14 mouse cellular contexts compared by ENCODE assay signal in the genomic region with DNA sequence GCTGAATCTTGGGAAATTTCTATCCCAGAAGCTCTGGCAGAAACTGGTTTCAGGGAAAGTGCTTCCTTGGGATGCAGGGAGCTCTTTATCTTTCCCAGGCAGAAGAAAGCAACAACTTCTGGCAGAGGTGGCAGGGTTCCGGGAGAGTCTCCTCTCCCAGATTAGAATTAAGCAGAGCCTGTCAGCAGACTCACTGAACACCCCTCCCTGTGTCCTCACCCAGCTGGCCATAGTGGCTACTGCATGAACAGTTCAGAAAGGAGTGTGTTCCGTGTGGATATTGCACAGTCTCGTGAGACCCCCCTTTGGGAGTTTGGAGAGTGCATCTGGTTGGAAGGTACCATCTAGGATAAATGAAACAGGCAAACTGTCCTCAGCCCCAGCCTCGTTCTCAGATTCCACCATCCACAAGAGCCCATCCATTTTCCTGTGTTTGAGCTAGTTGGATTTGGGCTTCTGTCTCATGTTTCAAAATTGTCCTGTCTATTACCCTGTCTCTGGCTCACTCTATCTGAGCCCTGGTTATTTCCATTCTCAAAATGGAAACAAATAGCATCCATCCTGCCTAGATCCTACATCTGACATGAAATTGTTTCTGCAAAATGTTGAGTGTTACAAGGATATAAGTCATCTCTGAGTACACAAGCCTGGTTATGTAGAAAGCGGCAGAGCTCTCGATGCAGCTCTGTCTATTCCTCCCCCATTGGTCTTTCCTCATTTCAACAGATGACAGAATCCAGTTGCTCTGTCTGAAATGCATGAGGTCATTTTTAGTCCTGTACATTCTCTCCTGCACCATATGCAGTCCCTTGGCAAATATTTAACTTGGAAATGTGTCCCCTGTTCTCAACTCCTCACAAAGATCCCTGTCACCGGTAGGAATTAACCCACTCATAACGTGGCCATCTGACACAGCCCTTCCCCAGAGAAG.
DNase-seq lines count a peak whose midpoint lies in the region; ATAC-seq lines count a peak whose summit lies in the region.
"Had no signal": no experiment of that assay in that cellular context is flagged by ENCODE, and none has a peak within 500 bp of the region (broad histone marks: within the 10 kb centered on the region; RNA-seq: fewer than 3 reads in every experiment).

No protein-coding gene starts in this region.

- 59% methylated on average over 8 of the region's 8 CpGs for WGBS in kidney, embryonic 16.5 days
- WGBS in midbrain, embryonic 13.5 days = 86% methylated on average over 8 of the region's 8 CpGs

- H3K4me3 ChIP-seq in kidney, embryonic 16.5 days (ENCODE audit: low read length) = no peak overlapping the region
- no peak overlapping the region for H3K4me3 ChIP-seq in midbrain, embryonic 13.5 days (replicated peaks)
- H3K4me3 ChIP-seq: forebrain, embryonic 13.5 days; neural tube, embryonic 15.5 days had no signal

- intact Hi-C loops in gastrocnemius, postnatal 14 days (cut with DNase I; ENCODE audit: low total_unique reads) = no loop called here

- no peak overlapping the region for H3K4me2 ChIP-seq in kidney, embryonic 16.5 days (replicated peaks; ENCODE audit: low read depth, low read length)
- no peak overlapping the region for H3K4me2 ChIP-seq in midbrain, embryonic 13.5 days (replicated peaks)
- H3K4me2 ChIP-seq: forebrain, embryonic 13.5 days; neural tube, embryonic 15.5 days had no signal

- no peak overlapping the region for H3K27ac ChIP-seq in kidney, embryonic 16.5 days (ENCODE audit: low read length)
- H3K27ac ChIP-seq in midbrain, embryonic 13.5 days = no peak overlapping the region
- H3K27ac ChIP-seq: forebrain, embryonic 13.5 days; neural tube, embryonic 15.5 days had no signal

- DNase-seq in layer of hippocampus, postnatal 10 days (ENCODE audit: low spot score in 2 of 2) = peak; percentile 7 to 27
- DNase-seq in layer of hippocampus, adult 9-11 months = no peak
- DNase-seq in gastrocnemius, postnatal 14 days = peak; percentile 52
- DNase-seq in heart, adult 9 months (ENCODE audit: low spot score in 2 of 2) = peak; percentile 77 to 87
- peak; percentile 54 for DNase-seq in heart, postnatal 4 days
- DNase-seq in right cerebral cortex, postnatal 25 days = no peak
- DNase-seq: adrenal gland, postnatal 25 days; cerebellum, adult 11-12 months had no signal

- no peak for ATAC-seq in kidney, embryonic 16.5 days (ENCODE audit: low FRiP score, low TSS enrichment)
- no peak for ATAC-seq in midbrain, embryonic 13.5 days
- ATAC-seq: forebrain, embryonic 13.5 days; Patski had no signal

- no peaks in the 10 kb centered on the region for H3K4me1 ChIP-seq in kidney, embryonic 16.5 days (ENCODE audit: insufficient read depth, low read length)
- H3K4me1 ChIP-seq in midbrain, embryonic 13.5 days (replicated peaks) = no peaks in the 10 kb centered on the region
- H3K4me1 ChIP-seq: forebrain, embryonic 13.5 days had no signal

- H3K27me3 ChIP-seq in kidney, embryonic 16.5 days (ENCODE audit: insufficient read depth, low read length) = no peaks in the 10 kb centered on the region
- no peaks in the 10 kb centered on the region for H3K27me3 ChIP-seq in midbrain, embryonic 13.5 days
- H3K27me3 ChIP-seq: CH12.LX; forebrain, embryonic 13.5 days; neural tube, embryonic 15.5 days; Patski had no signal

- H3K36me3 ChIP-seq in kidney, embryonic 16.5 days (ENCODE audit: insufficient read depth, low read length) = no peaks in the 10 kb centered on the region
- H3K36me3 ChIP-seq in midbrain, embryonic 13.5 days = no peaks in the 10 kb centered on the region
- H3K36me3 ChIP-seq: neural tube, embryonic 15.5 days had no signal

- H3K9me3 ChIP-seq in kidney, embryonic 16.5 days (ENCODE audit: low read length) = no peaks in the 10 kb centered on the region
- H3K9me3 ChIP-seq in midbrain, embryonic 13.5 days = no peaks in the 10 kb centered on the region
- H3K9me3 ChIP-seq: forebrain, embryonic 13.5 days; neural tube, embryonic 15.5 days had no signal

- H3K9ac ChIP-seq in kidney, embryonic 16.5 days (replicated peaks; ENCODE audit: low read length) = no peak overlapping the region
- H3K9ac ChIP-seq in midbrain, embryonic 13.5 days (replicated peaks) = no peak overlapping the region
- H3K9ac ChIP-seq: forebrain, embryonic 13.5 days; neural tube, embryonic 15.5 days had no signal

Comparison
In these comparisons a context has a peak if more than half of its experiments do, and no peak if none do; other contexts are left out.
1. DNase-seq: peak in layer of hippocampus, postnatal 10 days (2 of 2), gastrocnemius, postnatal 14 days (single experiment), heart, adult 9 months (2 of 2) and heart, postnatal 4 days (single experiment); none in layer of hippocampus, adult 9-11 months (single experiment) and right cerebral cortex, postnatal 25 days (single experiment).